Mouse (Mus musculus): ENCODE measurements around the gene Pitpnm2.

DNA sequence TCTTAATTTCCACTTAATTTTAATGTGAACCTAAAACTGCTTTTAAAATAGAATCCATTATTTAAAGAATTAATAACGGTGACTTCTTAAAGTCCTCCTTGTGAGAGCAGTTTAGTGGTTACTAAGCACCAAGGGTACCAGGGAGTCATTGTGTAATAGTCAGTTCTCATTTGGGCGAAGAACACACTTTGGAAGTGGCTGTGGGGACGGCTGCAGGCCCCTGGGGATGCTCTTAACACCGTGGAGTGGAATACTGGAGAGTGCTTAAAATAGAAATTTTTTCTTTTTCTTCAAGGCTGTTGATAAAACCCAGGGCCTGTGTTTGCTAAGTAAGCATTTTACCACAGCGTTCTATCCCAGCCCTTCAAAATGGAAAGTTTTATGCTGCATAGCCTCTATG, 93.6 kb downstream of the Pitpnm2 start:
- TF ChIP-seq CTCF (IDR thresholded peaks at IDR 0.05; ENCODE audit: control insufficient read depth, insufficient read depth, low read length): no peak
- TF ChIP-seq POLR2A (IDR thresholded peaks at IDR 0.05; ENCODE audit: borderline replicate concordance, control insufficient read depth, low read depth, low read length): no peak

Measured in bone marrow, adult 2 months (tissue).